ENCODE assay signal across 8 mouse cellular contexts in genomic region chr14:121053020-121053518, GRCm38 (mm10). TPM values are rescaled to one million over a fixed set of nuclear protein-coding genes. Genes with fewer than 3 reads are reported as not detected.
DNase-seq lines count a peak whose midpoint lies in the region; ATAC-seq and TF ChIP-seq lines count a peak whose summit lies in the region.

No protein-coding gene starts in this region.

- in situ Hi-C loops in CH12.LX (cut with MboI; ENCODE audit: low pct_ligation_motif_present, low pct_unique_long_range_greater_than_20kb, low sequenced_read_pairs): no loop called here

- TF ChIP-seq CTCF in CH12.LX (conservative IDR thresholded peaks at IDR 0.05 in 1 of 2, IDR thresholded peaks at IDR 0.05 in 1 of 2; ENCODE audit: low read depth in 2 of 2, low read length in 2 of 2): no peak

- peak overlapping the region; percentile 40; the same call in 1 of the 2 replicates for H3K4me2 ChIP-seq in CH12.LX (ENCODE audit: insufficient read depth, low read depth, poor library complexity, severe bottlenecking)
- H3K4me2 ChIP-seq in heart, embryonic 16.5 days (ENCODE audit: low read depth, low read length): peak overlapping the region; percentile 52

- H3K27me3 ChIP-seq in CH12.LX (replicated peaks): no peaks in the 10 kb centered on the region
- H3K27me3 ChIP-seq in heart, embryonic 16.5 days (ENCODE audit: control insufficient read depth, insufficient read depth, low read length): no peaks in the 10 kb centered on the region

- no peak for TF ChIP-seq POLR2A in CH12.LX (IDR thresholded peaks at IDR 0.05; ENCODE audit: low read depth, low read length)

- dilution Hi-C loops in CH12.LX (cut with MboI; ENCODE audit: extremely low pct_ligation_motif_present, extremely low pct_unique_long_range_greater_than_20kb, low sequenced_read_pairs): no loop called here

- no peak overlapping the region for H3K27ac ChIP-seq in CH12.LX (ENCODE audit: insufficient read depth, low read depth)
- peak overlapping the region; percentile 79 for H3K27ac ChIP-seq in heart, embryonic 16.5 days (ENCODE audit: low read length)

- peak; percentile 54 for ATAC-seq in heart, embryonic 16.5 days (replicated peaks; ENCODE audit: extremely low read depth, insufficient read depth, low FRiP score)

- H3K9me3 ChIP-seq in CH12.LX (replicated peaks; ENCODE audit: low read length): no peaks in the 10 kb centered on the region
- H3K9me3 ChIP-seq in heart, embryonic 16.5 days (replicated peaks; ENCODE audit: control insufficient read depth, low read length): no peaks in the 10 kb centered on the region

- no peak for TF ChIP-seq EP300 in CH12.LX (IDR thresholded peaks at IDR 0.05; ENCODE audit: low read length)

- peaks cover 2 to 42% of the 10 kb centered on the region in 2 experiments; a peak in 3 of 4 replicates for H3K4me1 ChIP-seq in CH12.LX (ENCODE audit: control insufficient read depth in 1 of 2, insufficient read depth in 2 of 2)
- peaks cover 26% of the 10 kb centered on the region for H3K4me1 ChIP-seq in heart, embryonic 16.5 days (ENCODE audit: control insufficient read depth, insufficient read depth, low read length)

- H3K79me2 ChIP-seq in CH12.LX (replicated peaks; ENCODE audit: control insufficient read depth, extremely low read depth, insufficient read depth, poor library complexity, severe bottlenecking): no peaks in the 10 kb centered on the region

- H3K4me3 ChIP-seq in CH12.LX (replicated peaks in 1 of 3; ENCODE audit: low read depth in 2 of 3, low read length in 2 of 3, poor library complexity in 1 of 3): no peak overlapping the region
- peak overlapping the region; percentile 23 for H3K4me3 ChIP-seq in heart, embryonic 16.5 days (ENCODE audit: low read length)

- no peak overlapping the region for H3K9ac ChIP-seq in CH12.LX (ENCODE audit: insufficient read depth, low read depth)
- peak overlapping the region; percentile 38; the same call in 1 of the 2 replicates for H3K9ac ChIP-seq in heart, embryonic 16.5 days (ENCODE audit: low read length)

- 5% methylated on average over 5 of the region's 5 CpGs for WGBS in heart, embryonic 16.5 days

- no peak for DNase-seq in CH12.LX (ENCODE audit: extremely low read depth)
- peak; percentile 95 for DNase-seq in embryo, embryonic 10.5 days (ENCODE audit: low spot score)
- DNase-seq in kidney, postnatal 14 days: peak; percentile 81
- peak; percentile 87 for DNase-seq in mesoderm, embryonic 11.5 days (ENCODE audit: low read depth, low spot score)
- DNase-seq in natural killer cell, adult 2 months (ENCODE audit: low spot score in 2 of 2): no peak
- no peak for DNase-seq in layer of hippocampus, postnatal 14 days (ENCODE audit: low spot score in 2 of 2)
- DNase-seq in layer of hippocampus, postnatal 25 days (ENCODE audit: extremely low spot score in 1 of 2, low spot score in 1 of 2): no peak

- no peak for TF ChIP-seq RAD21 in CH12.LX (IDR thresholded peaks at IDR 0.05; ENCODE audit: low read depth, low read length)

- peaks cover 0 to 6% of the 10 kb centered on the region in 2 experiments for H3K36me3 ChIP-seq in CH12.LX (replicated peaks in 1 of 2; ENCODE audit: control insufficient read depth in 1 of 2, insufficient read depth in 1 of 2, low read length in 1 of 2)
- no peaks in the 10 kb centered on the region for H3K36me3 ChIP-seq in heart, embryonic 16.5 days (ENCODE audit: control insufficient read depth, insufficient read depth)

TF ChIP-seq in CH12.LX, 34 proteins besides CTCF, POLR2A, EP300 and RAD21:
- TF ChIP-seq TBP (conservative IDR thresholded peaks at IDR 0.05; ENCODE audit: low read depth, low read length): no peak

RNA-seq across cellular contexts. Expression of gene Farp1, which starts 18.1 kb away (rescaled TPM):
- total RNA-seq in CH12.LX (2012; rRNA removed) (2.5 TPM in 2 replicates), CH12.LX (2014; rRNA removed) (2.4 and 2.7 TPM in 2 replicates)
- 9.5 and 10.3 TPM in 2 replicates for polyA plus RNA-seq in CH12.LX (2012; ENCODE audit: insufficient read length, low read depth)
- 11.6 and 13.0 TPM in 2 replicates for polyA plus RNA-seq in heart, embryonic 16.5 days (2015; fragmentation: Nextera tagmentation; extraction: Ambion mirVana)
- 10 to 100 TPM; 88.3 to 92.0 TPM for total RNA-seq in layer of hippocampus, postnatal 14 days (2021)
- 100 to 1,000 TPM in 1 of 2 experiments, 10 to 100 TPM in 1; 83.5 to 105 TPM for total RNA-seq in layer of hippocampus, postnatal 25 days (2021)

Comparison
In these comparisons a context has a peak if more than half of its experiments do, and no peak if none do; other contexts are left out.
1. DNase-seq: peak in embryo, embryonic 10.5 days (single experiment), kidney, postnatal 14 days (single experiment) and mesoderm, embryonic 11.5 days (single experiment); none in CH12.LX (single experiment), natural killer cell, adult 2 months (0 of 2), layer of hippocampus, postnatal 14 days (0 of 2) and layer of hippocampus, postnatal 25 days (0 of 2).
2. RNA of gene Farp1, which starts 18.1 kb away (total RNA-seq): 83.5 to 105 TPM in layer of hippocampus, postnatal 25 days and 88.3 to 92.0 TPM in layer of hippocampus, postnatal 14 days; 2.4 to 2.7 TPM in CH12.LX; every median in the first group is over 10 times any median in the second.